Mouse (Mus musculus): Measurements from ENCODE around the gene Dnaic1. TPM values are rescaled to one million over a fixed set of nuclear protein-coding genes. Genes with fewer than 3 reads are reported as not detected.

Dnaic1 gene
- polyA plus RNA-seq, 1 experiment from 2014 or later: 8.9 TPM

Other genes with a start within 250 kb of the Dnaic1 start
- 41.9 and 44.1 TPM in 2 replicates for gene Ubap1, start 220.8 kb upstream of the Dnaic1 start, polyA plus RNA-seq (2015; fragmentation: Nextera tagmentation; extraction: Ambion mirVana)
- 1.1 and 1.3 TPM in 2 replicates for gene Kif24, start 104.9 kb upstream of the Dnaic1 start, polyA plus RNA-seq (2015; fragmentation: Nextera tagmentation; extraction: Ambion mirVana)
- gene Nudt2, start 104.6 kb upstream of the Dnaic1 start, polyA plus RNA-seq (2015; fragmentation: Nextera tagmentation; extraction: Ambion mirVana): 23.7 and 28.5 TPM in 2 replicates
- 5.0 and 5.5 TPM in 2 replicates for gene AI464131, start 66.7 kb upstream of the Dnaic1 start, polyA plus RNA-seq (2015; fragmentation: Nextera tagmentation; extraction: Ambion mirVana)
- gene 1110017D15Rik, start 52.4 kb upstream of the Dnaic1 start, polyA plus RNA-seq (2015; fragmentation: Nextera tagmentation; extraction: Ambion mirVana): 37.3 and 41.4 TPM in 2 replicates
- gene Fam219a, start 237 bp upstream of the Dnaic1 start, polyA plus RNA-seq (2015; fragmentation: Nextera tagmentation; extraction: Ambion mirVana): 4.7 and 5.2 TPM in 2 replicates
- 18.9 and 25.0 TPM in 2 replicates for gene Enho, start 70.5 kb downstream of the Dnaic1 start, polyA plus RNA-seq (2015; fragmentation: Nextera tagmentation; extraction: Ambion mirVana)
- gene Cntfr, start 127.3 kb downstream of the Dnaic1 start, polyA plus RNA-seq (2015; fragmentation: Nextera tagmentation; extraction: Ambion mirVana): 0.77 and 1.1 TPM in 2 replicates
- gene Il11ra1, start 130.2 kb downstream of the Dnaic1 start, polyA plus RNA-seq (2015; fragmentation: Nextera tagmentation; extraction: Ambion mirVana): 62.1 and 72.6 TPM in 2 replicates
- 45.6 and 51.8 TPM in 2 replicates for gene Rpp25l, start 143.8 kb downstream of the Dnaic1 start, polyA plus RNA-seq (2015; fragmentation: Nextera tagmentation; extraction: Ambion mirVana)
- 143 and 151 TPM in 2 replicates for gene Dctn3, start 153.4 kb downstream of the Dnaic1 start, polyA plus RNA-seq (2015; fragmentation: Nextera tagmentation; extraction: Ambion mirVana)
- 0.06 TPM in 1 of 2 replicates, not detected in the other for gene Arid3c, start 161.4 kb downstream of the Dnaic1 start, polyA plus RNA-seq (2015; fragmentation: Nextera tagmentation; extraction: Ambion mirVana)
- 34.3 and 39.7 TPM in 2 replicates for gene Galt, start 185.5 kb downstream of the Dnaic1 start, polyA plus RNA-seq (2015; fragmentation: Nextera tagmentation; extraction: Ambion mirVana)
- gene Sigmar1, start 186.4 kb downstream of the Dnaic1 start, polyA plus RNA-seq (2015; fragmentation: Nextera tagmentation; extraction: Ambion mirVana): 43.3 and 43.7 TPM in 2 replicates
- gene Ccl27a, start 204.5 kb downstream of the Dnaic1 start, polyA plus RNA-seq (2015; fragmentation: Nextera tagmentation; extraction: Ambion mirVana): 23.7 and 24.5 TPM in 2 replicates